Mouse (Mus musculus) neural tube, embryonic 10.5 days (tissue): Measurements from ENCODE around the gene Nudt6.

ENCODE experiments used
- DNase-seq: peaks from one replicate; pipeline ENCODE4 v3.0.0-alpha.2; 2017; ENCODE audit warnings: low spot score; ENCODE audit errors: extremely low spot score

Nudt6 gene

DNA sequence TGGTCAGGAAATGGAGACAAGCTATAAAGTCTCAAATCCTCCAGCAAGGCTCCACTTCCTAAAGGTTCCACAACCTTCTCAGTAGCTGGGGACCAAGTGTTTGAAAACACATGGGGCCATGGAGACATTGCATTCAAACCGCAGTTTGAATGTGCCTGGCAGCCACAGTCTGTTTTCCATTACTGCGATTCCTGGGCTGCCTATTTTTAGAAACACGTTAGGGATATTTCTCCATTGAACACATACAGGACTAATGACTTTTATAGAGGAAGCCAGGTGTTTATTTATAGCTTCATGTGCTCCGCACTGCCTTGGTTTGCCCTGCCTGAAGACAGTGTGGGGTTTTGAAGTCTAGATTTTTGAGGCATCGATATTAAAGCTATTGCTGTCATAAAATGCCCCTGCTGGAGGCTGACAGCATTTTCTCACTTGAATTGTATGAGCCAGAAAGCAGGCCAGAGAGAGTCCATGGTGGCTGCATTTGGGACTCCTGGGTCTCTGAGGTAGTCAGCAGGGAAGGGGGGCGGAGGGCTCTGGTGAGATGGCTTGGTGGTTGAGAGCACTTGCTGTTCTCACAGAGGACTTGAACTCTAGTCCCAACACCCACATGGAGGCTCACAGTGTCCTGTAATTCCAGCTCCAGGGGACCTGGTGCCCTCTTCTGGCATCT lies 36.8 kb downstream of the Nudt6 start:
- no peak for DNase-seq

DNA sequence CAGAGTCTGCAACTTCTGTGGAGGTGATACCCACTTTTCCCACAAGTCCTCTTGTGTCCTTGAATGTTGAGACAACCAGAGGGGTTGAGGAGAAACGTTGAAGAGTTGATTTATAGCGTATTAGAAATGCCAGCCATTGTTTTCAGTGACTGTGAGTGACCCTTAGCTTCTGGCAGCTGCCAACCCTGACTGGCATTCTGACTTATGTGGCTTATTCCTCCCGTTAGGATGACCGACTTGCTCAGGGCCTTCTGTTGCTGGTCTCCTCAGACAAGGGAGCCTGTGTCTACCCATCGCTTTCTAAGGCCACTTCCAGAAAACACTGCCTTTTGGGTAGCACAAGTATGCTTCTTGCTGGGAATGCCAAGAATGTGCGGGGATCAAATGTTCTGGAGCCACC lies 38.6 kb downstream of the Nudt6 start:
- DNase-seq = no peak

DNA sequence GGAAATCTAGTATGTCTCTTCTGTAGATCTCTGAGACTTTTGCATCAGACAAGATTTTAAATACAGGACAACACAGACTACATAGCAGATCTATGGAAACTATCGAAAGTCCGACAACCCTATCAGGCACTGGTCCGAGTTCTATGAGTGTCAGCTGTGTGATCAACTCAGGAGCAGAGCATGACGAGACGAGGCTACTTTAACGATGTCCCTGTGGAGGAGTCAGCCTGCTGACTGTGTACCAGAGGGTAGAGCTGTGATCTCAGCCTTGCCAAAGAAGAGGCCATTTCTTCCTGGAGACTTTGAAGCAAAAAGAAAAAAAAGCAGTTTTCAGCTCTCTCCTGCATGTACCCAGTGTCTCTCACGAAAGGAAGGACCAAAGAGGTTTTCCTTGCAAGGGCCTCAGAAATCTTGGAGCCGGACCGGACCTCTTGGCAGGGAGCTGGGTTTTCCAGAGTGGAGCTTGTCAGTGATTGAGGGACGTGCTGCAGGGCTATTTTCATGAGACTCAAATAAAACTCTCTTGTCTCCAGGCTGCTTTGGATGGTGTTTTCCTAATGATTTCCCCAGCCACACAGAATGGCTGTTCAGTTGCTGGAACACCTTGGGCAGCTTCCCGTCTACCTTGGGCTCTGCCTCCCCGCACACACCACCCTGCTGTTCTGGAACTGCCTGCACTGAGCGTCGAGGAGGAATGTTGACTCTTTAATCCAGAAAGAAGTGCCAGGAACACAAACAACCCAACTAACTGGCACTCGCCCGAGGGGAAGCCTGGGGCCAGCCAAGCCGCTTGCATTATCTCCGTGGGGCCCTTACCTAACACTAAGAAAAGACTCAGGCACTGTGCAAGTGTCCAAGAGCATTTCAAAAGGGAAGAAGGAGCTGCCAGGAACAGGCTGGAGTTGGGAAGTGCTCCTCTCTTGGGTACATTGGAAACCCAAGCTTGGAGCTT lies 39.8 kb downstream of the Nudt6 start:
- DNase-seq = no peak

DNA sequence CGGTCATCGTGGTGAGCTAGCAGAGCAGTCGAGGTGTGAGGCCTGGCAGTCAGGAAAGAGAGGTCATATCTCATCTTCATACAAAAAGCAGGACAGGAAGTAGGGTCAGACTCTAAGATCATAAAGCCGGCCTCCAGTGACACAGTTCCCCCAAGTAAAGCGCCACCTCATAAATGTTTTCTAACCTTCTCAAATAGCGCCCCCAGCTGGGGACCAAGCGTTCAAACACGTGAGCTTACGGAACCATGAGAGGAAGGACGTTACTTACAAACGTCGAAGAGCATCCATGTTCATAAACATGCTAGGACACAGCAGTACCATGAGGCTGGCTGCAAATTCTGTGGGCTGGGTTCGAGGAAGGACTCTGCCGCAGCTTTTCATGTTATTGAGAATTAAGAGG lies 40.8 kb downstream of the Nudt6 start:
- DNase-seq = no peak

DNA sequence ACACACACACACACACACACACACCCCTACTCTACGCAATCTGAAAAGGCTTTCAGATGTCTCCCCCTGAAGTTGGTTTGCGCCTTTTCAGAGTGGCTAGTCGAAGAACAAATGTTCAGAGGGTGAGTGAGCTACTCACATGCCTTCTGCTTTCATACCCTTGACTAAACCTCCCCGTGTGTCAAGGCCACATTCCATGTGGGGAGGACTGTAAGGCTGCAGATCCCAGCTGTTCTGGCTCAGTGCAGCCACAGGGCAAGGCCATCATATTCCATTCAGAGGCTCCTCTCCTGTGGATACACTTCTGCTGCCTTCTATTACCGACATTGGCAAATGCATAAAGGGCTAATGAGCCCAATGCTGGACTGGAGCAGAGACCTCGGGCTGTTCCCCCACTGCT lies 41.6 kb downstream of the Nudt6 start:
- DNase-seq = no peak

DNA sequence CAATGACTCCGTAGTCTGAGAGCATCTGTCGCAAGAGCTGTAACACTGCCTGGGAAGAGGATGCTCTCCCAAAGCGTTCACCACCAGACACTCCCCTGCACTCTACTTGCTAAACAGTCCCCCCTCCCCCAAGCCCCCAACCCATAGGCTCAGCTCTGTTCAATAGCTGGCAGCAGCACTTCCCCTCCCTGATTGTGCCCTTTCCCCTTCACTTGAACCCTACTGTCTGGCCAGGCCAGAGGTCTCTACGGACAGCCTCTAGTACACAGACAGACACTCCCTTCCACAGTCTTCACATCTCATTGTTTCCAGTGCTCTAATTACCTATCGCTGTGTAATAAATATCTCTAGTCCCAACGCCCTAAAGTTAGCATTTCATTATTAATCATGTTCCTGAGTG lies 42.1 kb downstream of the Nudt6 start:
- DNase-seq = no peak

DNA sequence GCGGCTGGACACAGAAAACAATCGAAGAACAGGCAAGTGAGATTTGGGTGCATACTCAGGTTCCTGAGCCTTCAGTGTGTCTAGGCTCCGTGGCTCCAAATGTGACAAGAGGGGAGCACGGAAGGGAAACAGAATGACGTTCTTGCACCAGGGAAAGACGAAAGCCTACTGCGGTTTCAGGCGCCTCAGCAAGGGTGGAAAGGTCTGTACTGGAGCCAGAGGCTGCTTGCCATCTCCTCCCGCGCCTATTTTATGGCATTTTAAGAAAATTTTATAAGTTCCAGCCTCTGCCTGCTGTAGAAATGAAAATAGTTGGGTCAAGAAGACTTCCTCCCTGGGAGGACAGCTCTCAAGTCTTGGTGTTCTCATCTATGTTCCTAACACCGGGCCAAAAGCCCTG lies 46.3 kb downstream of the Nudt6 start:
- no peak for DNase-seq

DNA sequence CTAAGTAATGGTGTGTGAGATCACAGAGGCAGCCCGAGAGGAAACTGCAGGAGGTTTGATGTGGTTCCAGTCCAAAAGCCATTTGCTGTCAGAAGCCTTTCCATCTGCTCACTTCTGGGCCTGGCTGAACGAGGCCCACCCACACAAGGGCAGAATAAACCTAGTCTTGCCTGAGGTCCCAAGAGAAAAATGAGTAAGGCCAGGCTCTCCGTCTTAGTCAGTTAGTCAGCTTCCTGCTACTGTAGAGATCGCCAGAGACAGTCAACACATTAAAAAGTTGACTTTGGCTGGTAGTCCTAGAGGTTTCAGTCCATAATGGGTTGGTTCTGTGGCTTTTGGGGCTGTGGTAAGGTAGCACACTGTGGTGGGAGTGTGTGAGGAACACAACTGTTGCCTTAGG lies 49.6 kb downstream of the Nudt6 start:
- no peak for DNase-seq

DNA sequence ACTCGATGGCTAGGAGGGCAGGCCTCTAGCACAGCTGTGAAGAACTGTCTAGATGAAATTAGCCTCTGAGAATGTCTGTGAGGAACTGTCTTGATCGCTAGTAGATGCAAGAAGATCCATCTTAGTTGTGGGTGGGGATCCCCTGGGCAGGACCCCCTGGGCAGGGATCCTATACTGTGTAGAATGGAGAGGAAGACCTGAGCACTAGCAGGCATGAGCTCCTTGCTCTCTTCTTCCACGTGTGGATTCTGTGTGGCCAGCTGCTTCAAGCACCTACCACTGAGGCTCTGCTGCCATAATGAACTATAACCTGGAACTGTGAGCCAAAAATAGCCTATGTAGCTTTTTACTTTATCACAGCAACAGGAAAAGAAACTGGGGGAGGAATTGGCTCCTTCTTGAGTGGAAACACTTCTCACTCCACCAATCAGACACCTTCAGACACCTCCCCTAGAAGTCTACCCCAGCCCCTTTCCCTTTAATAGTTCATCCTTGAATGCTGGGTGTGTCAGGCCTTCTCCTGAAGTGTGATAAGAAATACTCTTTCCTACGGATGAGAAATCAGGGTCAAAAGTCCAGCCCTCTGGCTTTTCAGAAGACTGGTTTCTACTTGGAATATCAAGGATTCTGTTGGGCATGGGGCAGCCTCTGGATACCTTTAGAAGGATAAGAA lies 53.5 kb downstream of the Nudt6 start:
- DNase-seq = no peak

DNA sequence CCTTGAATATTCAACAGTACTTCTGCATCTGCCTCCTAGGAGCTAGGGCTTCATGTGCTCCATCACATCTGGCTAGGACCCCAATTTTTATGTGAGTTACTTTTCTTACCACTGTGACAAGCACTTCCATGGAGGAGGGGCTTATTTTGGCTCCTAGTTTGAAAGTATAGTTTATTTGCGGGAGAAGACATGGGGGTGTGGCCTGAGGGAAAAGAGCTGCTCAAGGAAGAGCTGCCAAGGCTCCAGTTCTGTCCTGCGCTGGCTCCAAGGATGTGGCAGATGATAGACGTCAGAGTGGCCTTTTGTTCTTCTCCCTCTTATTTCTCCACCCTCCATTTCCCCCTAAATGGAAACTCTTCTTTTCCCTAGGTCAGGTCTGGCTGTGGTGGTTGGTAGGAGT lies 54.0 kb downstream of the Nudt6 start:
- no peak for DNase-seq

DNA sequence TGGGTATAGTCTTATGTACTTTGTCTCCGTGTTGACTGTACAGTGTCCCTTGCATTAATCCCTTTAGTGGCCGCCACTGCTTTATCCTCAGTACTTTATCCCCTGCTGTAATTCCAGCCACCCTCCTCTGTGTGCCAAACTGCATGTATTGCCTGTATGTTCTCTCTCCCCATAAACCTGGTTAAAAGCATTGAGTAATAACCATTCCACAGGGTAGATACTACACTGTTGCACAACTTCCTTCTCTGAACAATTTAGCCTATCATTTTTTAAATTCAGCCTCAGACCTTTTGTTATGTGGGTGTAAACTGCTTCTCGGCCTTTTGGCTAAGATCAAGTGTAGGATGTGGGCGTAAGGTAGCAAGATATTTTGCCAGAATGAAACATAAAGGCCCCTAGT lies 54.9 kb downstream of the Nudt6 start:
- DNase-seq = no peak

DNA sequence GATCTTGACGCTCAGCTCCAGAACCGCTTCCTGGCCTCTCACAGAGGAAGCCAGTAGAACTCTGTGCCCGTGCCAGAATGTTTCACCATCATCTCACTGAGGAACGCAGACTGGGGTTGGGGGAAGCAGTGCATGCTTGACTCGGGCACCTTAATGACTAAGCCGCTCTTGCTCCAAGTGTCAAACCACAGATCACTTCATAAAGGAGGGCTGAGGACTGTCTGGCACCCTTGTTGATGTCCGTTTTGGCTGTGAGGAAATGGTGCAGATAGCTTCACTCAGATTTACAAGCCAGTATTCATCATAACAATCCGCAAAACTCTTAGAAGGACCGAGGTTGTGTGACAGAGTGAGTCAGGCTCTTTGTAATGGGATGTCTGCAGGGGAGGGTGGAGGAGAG lies 59.3 kb downstream of the Nudt6 start:
- DNase-seq = no peak
